Mouse (Mus musculus) layer of hippocampus, adult 8-10 months (tissue): Measurements from ENCODE around the gene Ugt8a. TPM values are rescaled to one million over a fixed set of nuclear protein-coding genes. Genes with fewer than 3 reads are reported as not detected.

ENCODE experiments used
- DNase-seq, 2 experiments: peaks; one replicate each; pipeline ENCODE4 v3.0.0; 2022; ENCODE audit warnings: low spot score in 2 of 2
- total RNA-seq, 4 experiments: library from RNA; stranded (reverse); gene quantifications; 2 replicates each; pipeline ENCODE4 v1.2.4; 2022

Ugt8a gene
- total RNA-seq, 4 experiments from 2014 or later: 29.5 to 35.5 (median 30.5) TPM

- no peak for DNase-seq
Measured at GRCm38 (mm10) chr3:125869873-125870272, 68.5 kb downstream of the Ugt8a start.

GRCm38 (mm10) chr3:125861601-125862000, 76.8 kb downstream of the Ugt8a start:
- no peak for DNase-seq

GRCm38 (mm10) chr3:125849163-125849872, 89.1 kb downstream of the Ugt8a start:
- DNase-seq: no peak

DNA sequence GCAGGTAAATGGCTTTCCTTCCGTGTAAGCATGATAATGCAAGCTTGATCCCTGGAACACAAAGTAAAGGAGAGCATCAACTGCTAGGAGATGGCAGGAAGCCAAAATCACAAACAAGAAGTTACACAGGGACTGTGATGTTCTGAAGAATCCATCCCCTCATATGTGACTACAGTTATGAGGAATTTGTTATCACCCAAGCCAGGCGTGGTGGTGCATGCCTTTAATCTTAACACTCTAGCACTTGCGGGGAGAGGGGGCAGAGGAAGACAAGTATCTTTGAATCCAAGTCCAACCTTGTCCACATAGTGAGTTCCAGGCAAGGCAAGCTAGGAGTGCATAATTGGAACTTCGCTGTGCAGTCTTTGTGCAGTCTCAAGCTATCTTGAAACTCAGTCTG, 110.4 kb downstream of the Ugt8a start:
- no peak for DNase-seq

GRCm38 (mm10) chr3:125827256-125827655, 111.2 kb downstream of the Ugt8a start:
- no peak for DNase-seq

- no peak for DNase-seq
Measured at GRCm38 (mm10) chr3:125819741-125820140, 118.7 kb downstream of the Ugt8a start.
